Mouse (Mus musculus) thymus, adult 2 months (tissue): ENCODE results near the gene Ager.

ENCODE experiments used
- CTCF ChIP-seq: fragments of 200-500 bp; IDR thresholded peaks from 2 replicates; pipeline ENCODE4 v1.5.1; 2012; ENCODE audit warnings: mild to moderate bottlenecking, control low read depth, low read length, moderate library complexity, borderline replicate concordance; ENCODE audit not compliant: control insufficient read depth, poor library complexity, insufficient read depth; ENCODE audit errors: extremely low read depth
- POLR2A ChIP-seq: fragments of 200-500 bp; IDR thresholded peaks from 2 replicates; pipeline ENCODE4 v1.6.1; 2012; ENCODE audit warnings: mild to moderate bottlenecking, low read length, control low read depth, moderate library complexity; ENCODE audit not compliant: control insufficient read depth, poor library complexity, insufficient read depth; ENCODE audit errors: extremely low read depth

GRCm38 (mm10) chr17:34627093-34627942 lies 29.7 kb downstream of the Ager start:
- no peak for TF ChIP-seq CTCF
- TF ChIP-seq POLR2A: no peak
